Mouse (Mus musculus) erythroblast, adult 5-6 weeks (primary cell): ENCODE results near the gene Nkain2. TPM values are rescaled to one million over a fixed set of nuclear protein-coding genes. Genes with fewer than 3 reads are reported as not detected.
"Not testable (repeated sequence)": the region's sequence is repeated elsewhere in the genome, so short reads cannot be mapped to it uniquely, and the experiment has no call there.

Source experiments
- ATAC-seq: replicated peaks from 2 replicates; pipeline ENCODE4 v1.8.0; 2016; ENCODE audit warnings: moderate number of reproducible peaks, mild to moderate bottlenecking, moderate TSS enrichment, inconsistent platforms; ENCODE audit not compliant: poor library complexity, low FRiP score, severe bottlenecking
- total RNA-seq, 2 experiments: library from RNA; stranded (forward) in 1 of 2; stranded (reverse) in 1 of 2; fragments of 150-400 nt in 1 of 2; fragments of 200-764, 138-1000 nt in 1 of 2; gene quantifications; 2 replicates each; pipeline versions ENCODE4 v1.2.3 to v1.2.4; 2015 to 2017; ENCODE audit warnings: low replicate concordance in 2 of 2

Gene Nkain2
- total RNA-seq (2015; ENCODE audit: low replicate concordance) (not detected in 2 replicates), total RNA-seq (2017; ENCODE audit: low replicate concordance) (not detected in 2 replicates)

- no peak for ATAC-seq
Observed at GRCm38 (mm10) chr10:32889652-32890506, at the start of gene Nkain2. Gene Nkain2 (minus strand): TSS chr10:32890462.

GRCm38 (mm10) chr10:32939853-32940252 lies 49.6 kb upstream of the Nkain2 start:
- no peak for ATAC-seq

GRCm38 (mm10) chr10:32895093-32895492 lies 4.8 kb upstream of the Nkain2 start:
- no peak for ATAC-seq

- ATAC-seq: no peak
Observed at GRCm38 (mm10) chr10:32890507-32891131, 357 bp upstream of the Nkain2 start.

GRCm38 (mm10) chr10:32881977-32882376 lies 8.3 kb downstream of the Nkain2 start:
- no peak for ATAC-seq

- no peak for ATAC-seq
Observed at GRCm38 (mm10) chr10:32870691-32871406, 19.4 kb downstream of the Nkain2 start.

GRCm38 (mm10) chr10:32869541-32869940 lies 20.7 kb downstream of the Nkain2 start:
- no peak for ATAC-seq

- ATAC-seq: no peak
Observed at GRCm38 (mm10) chr10:32815210-32815883, 74.9 kb downstream of the Nkain2 start.

GRCm38 (mm10) chr10:32796215-32796614 lies 94.0 kb downstream of the Nkain2 start:
- ATAC-seq: no peak

GRCm38 (mm10) chr10:32790541-32790940 lies 99.7 kb downstream of the Nkain2 start:
- no peak for ATAC-seq

GRCm38 (mm10) chr10:32782732-32783359 lies 107.4 kb downstream of the Nkain2 start:
- no peak for ATAC-seq

GRCm38 (mm10) chr10:32738989-32739388 lies 151.3 kb downstream of the Nkain2 start:
- no peak for ATAC-seq

- not testable (repeated sequence) for ATAC-seq
Observed at GRCm38 (mm10) chr10:32706579-32706978, 183.7 kb downstream of the Nkain2 start.

- no peak for ATAC-seq
Observed at GRCm38 (mm10) chr10:32696661-32697060, 193.6 kb downstream of the Nkain2 start.

GRCm38 (mm10) chr10:32684548-32684947 lies 205.7 kb downstream of the Nkain2 start:
- no peak for ATAC-seq

- ATAC-seq: no peak
Observed at GRCm38 (mm10) chr10:32640256-32640655, 250.0 kb downstream of the Nkain2 start.

- ATAC-seq: no peak
Observed at GRCm38 (mm10) chr10:32639173-32639572, 251.1 kb downstream of the Nkain2 start.

GRCm38 (mm10) chr10:32631043-32631442 lies 259.2 kb downstream of the Nkain2 start:
- no peak for ATAC-seq

- ATAC-seq: no peak
Observed at GRCm38 (mm10) chr10:32604448-32604847, 285.8 kb downstream of the Nkain2 start.
